Mouse (Mus musculus): ENCODE measurements at regions not wholly inside any gene's neighbourhood (a gene's known extent, or its start where the extent isn't known, plus 50 kb on each side); places are given as distances from the start of the nearest gene placed in this dataset.

DNA sequence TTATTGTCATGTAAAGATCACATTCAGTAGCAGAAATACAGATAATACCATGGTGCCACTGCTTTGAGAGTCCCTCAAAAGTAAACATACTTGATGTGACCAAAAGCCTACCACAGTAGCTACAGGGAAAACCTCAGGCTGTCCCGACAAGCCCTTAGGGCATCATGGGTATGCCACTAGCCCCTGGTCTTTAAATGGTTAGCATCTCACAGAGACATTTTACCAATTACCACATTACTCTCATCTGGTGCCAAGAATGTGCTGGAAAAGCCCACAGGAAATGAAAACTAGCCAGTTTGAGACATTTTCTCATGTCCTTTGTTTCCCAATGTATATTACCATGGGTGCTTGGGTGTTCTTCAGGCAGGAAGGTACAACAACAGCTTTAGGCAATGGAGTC lies 439.3 kb upstream of the Pappa start:
- WGBS (ENCODE audit: insufficient replicate concordance): 69% methylated on average over 1 of the region's 1 CpGs
- no peak for ATAC-seq (ENCODE audit: insufficient read depth)
- no peaks in the 10 kb centered on the region for H3K36me3 ChIP-seq (replicated peaks)

GRCm38 (mm10) chr4:64696134-64696533 lies 427.8 kb upstream of the Pappa start:
- no peaks in the 10 kb centered on the region for H3K36me3 ChIP-seq (replicated peaks)
- WGBS (ENCODE audit: insufficient replicate concordance): 58% methylated on average over 1 of the region's 1 CpGs
- no peak overlapping the region for H3K27ac ChIP-seq (replicated peaks)
- H3K4me2 ChIP-seq: no peak overlapping the region
- H3K4me3 ChIP-seq (replicated peaks): no peak overlapping the region
- no peaks in the 10 kb centered on the region for H3K4me1 ChIP-seq (replicated peaks)
- H3K9me3 ChIP-seq (replicated peaks): no peaks in the 10 kb centered on the region
- no peak overlapping the region for H3K9ac ChIP-seq
- no peaks in the 10 kb centered on the region for H3K27me3 ChIP-seq
- ATAC-seq (ENCODE audit: insufficient read depth): no peak

More for the DNA sequence above, 439.3 kb upstream of the Pappa start:
- Histone ChIP-seq H3K27me3 (no peaks in the 10 kb centered on the region), H3K9me3 (replicated peaks) (no peaks in the 10 kb centered on the region), H3K4me1 (replicated peaks) (no peaks in the 10 kb centered on the region), H3K9ac (no peak overlapping the region), H3K4me3 (replicated peaks) (no peak overlapping the region), H3K27ac (replicated peaks) (no peak overlapping the region), H3K4me2 (no peak overlapping the region)

DNA sequence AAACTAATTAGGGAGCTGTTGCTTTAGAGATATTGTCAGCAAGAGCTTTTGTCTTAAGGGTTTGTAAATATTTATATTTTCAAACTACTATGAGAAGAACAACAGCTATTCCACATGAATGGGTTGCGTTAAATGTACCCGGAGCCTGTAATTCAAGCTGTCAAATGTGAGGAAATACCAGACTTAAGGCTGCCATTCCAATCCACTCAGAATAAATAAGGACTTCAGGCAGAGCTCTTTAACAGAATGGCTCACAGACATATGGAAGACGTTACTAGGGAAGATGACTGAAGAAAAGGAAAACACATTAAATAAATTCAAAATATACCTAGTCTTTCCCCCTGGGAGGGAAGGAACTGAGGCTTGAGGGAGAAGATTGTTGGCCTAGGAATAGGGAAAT lies 400.7 kb upstream of the Pappa start:
- Histone ChIP-seq H3K36me3 (replicated peaks) (no peaks in the 10 kb centered on the region), H3K27me3 (no peaks in the 10 kb centered on the region), H3K4me3 (replicated peaks) (no peak overlapping the region), H3K4me1 (replicated peaks) (no peaks in the 10 kb centered on the region), H3K27ac (replicated peaks) (no peak overlapping the region), H3K4me2 (no peak overlapping the region), H3K9me3 (replicated peaks) (no peaks in the 10 kb centered on the region), H3K9ac (no peak overlapping the region)
- no peak for ATAC-seq (ENCODE audit: insufficient read depth)
- WGBS (ENCODE audit: insufficient replicate concordance): 51% methylated on average over 3 of the region's 3 CpGs

- no peaks in the 10 kb centered on the region for H3K9me3 ChIP-seq (replicated peaks)
- H3K9ac ChIP-seq: no peak overlapping the region
- ATAC-seq (ENCODE audit: insufficient read depth): no peak
- H3K27ac ChIP-seq (replicated peaks): no peak overlapping the region
- no peak overlapping the region for H3K4me3 ChIP-seq (replicated peaks)
- 24% methylated on average over 1 of the region's 1 CpGs for WGBS (ENCODE audit: insufficient replicate concordance)
- H3K4me2 ChIP-seq: no peak overlapping the region
- H3K4me1 ChIP-seq (replicated peaks): no peaks in the 10 kb centered on the region
- no peaks in the 10 kb centered on the region for H3K27me3 ChIP-seq
- H3K36me3 ChIP-seq (replicated peaks): no peaks in the 10 kb centered on the region
Measured at GRCm38 (mm10) chr4:64724851-64725250, 399.1 kb upstream of the Pappa start.

DNA sequence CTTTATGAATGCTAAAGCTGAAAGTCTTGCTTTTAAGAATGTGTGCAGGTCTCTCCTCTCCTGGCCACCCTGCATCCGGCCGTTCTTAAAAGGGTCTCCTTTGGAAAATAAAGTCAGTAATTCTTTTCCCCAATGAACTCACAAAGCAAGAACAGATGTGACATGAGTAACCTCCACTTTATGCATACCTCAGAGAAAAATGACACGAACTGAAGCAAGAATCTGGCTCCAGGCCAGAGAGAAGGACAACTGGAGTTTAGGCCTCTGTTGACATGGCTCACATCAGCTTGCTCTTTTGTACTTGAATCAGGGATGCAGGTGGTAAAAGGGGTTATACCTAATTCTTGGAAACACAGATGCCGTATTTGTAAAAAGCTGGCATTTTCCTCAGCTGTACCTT lies 368.0 kb upstream of the Pappa start:
- H3K4me1 ChIP-seq (replicated peaks): no peaks in the 10 kb centered on the region
- H3K27ac ChIP-seq (replicated peaks): no peak overlapping the region
- no peak for ATAC-seq (ENCODE audit: insufficient read depth)
- no peak overlapping the region for H3K9ac ChIP-seq
- H3K4me3 ChIP-seq (replicated peaks): no peak overlapping the region
- WGBS (ENCODE audit: insufficient replicate concordance): 63% methylated on average over 4 of the region's 4 CpGs
- no peak overlapping the region for H3K4me2 ChIP-seq
- H3K9me3 ChIP-seq (replicated peaks): no peaks in the 10 kb centered on the region
- no peaks in the 10 kb centered on the region for H3K36me3 ChIP-seq (replicated peaks)
- no peaks in the 10 kb centered on the region for H3K27me3 ChIP-seq

- H3K4me1 ChIP-seq (replicated peaks): no peaks in the 10 kb centered on the region
- ATAC-seq (ENCODE audit: insufficient read depth): no peak
- WGBS (ENCODE audit: insufficient replicate concordance): 41% methylated on average over 1 of the region's 1 CpGs
- H3K27ac ChIP-seq (replicated peaks): no peak overlapping the region
- no peak overlapping the region for H3K9ac ChIP-seq
- no peak overlapping the region for H3K4me3 ChIP-seq (replicated peaks)
- H3K9me3 ChIP-seq (replicated peaks): no peaks in the 10 kb centered on the region
- H3K4me2 ChIP-seq: no peak overlapping the region
- no peaks in the 10 kb centered on the region for H3K36me3 ChIP-seq (replicated peaks)
- H3K27me3 ChIP-seq: no peaks in the 10 kb centered on the region
Measured at GRCm38 (mm10) chr4:64768610-64769009, 355.4 kb upstream of the Pappa start.

DNA sequence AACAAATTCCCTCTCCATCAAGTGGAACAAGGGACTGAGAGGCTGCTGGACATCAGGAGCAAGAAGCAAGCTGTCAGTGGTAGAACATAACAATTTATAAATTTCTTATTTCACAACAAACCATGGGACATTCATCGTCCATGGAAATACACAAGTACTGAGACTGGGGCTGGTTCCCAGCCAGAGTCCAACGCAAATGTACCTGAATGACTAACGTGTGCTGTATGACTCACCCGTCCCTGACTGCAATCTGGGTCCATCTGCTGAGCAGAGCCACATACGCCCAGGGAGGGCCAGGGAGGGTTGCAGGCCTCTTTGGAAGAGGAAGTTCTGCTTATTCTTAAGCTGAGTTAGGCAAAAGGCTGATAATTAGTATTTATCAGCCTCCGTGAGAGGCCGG lies 320.1 kb upstream of the Pappa start:
- H3K36me3 ChIP-seq (replicated peaks): no peaks in the 10 kb centered on the region
- no peak overlapping the region for H3K4me3 ChIP-seq (replicated peaks)
- H3K9me3 ChIP-seq (replicated peaks): no peaks in the 10 kb centered on the region
- no peak for ATAC-seq (ENCODE audit: insufficient read depth)
- no peaks in the 10 kb centered on the region for H3K27me3 ChIP-seq
- H3K4me2 ChIP-seq: no peak overlapping the region
- no peak overlapping the region for H3K9ac ChIP-seq
- H3K4me1 ChIP-seq (replicated peaks): no peaks in the 10 kb centered on the region
- WGBS (ENCODE audit: insufficient replicate concordance): 65% methylated on average over 7 of the region's 7 CpGs
- H3K27ac ChIP-seq (replicated peaks): no peak overlapping the region

DNA sequence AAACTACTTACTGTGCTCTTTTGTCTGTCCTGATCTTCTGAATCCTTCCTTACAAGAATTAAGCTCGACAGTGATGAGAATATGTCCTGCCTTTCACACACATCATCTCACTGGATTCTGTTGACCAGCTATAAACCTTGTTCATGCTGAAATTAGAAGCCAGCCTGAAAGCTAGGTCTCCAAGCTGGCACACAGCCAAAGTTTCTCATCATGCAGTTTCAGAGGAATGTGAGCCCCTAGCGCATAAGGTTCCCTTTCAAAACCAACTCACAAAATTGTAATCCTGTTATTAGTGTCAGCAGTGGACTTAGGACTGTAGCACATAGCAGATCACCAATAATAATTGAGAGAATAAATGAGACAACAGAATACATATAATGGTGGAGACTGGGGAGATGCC lies 319.0 kb upstream of the Pappa start:
- ATAC-seq (ENCODE audit: insufficient read depth): no peak
- H3K9me3 ChIP-seq (replicated peaks): no peaks in the 10 kb centered on the region
- H3K27me3 ChIP-seq: no peaks in the 10 kb centered on the region
- H3K4me1 ChIP-seq (replicated peaks): no peaks in the 10 kb centered on the region
- no peak overlapping the region for H3K4me2 ChIP-seq
- WGBS (ENCODE audit: insufficient replicate concordance): 55% methylated on average over 2 of the region's 2 CpGs
- no peak overlapping the region for H3K27ac ChIP-seq (replicated peaks)
- no peaks in the 10 kb centered on the region for H3K36me3 ChIP-seq (replicated peaks)
- H3K4me3 ChIP-seq (replicated peaks): no peak overlapping the region
- no peak overlapping the region for H3K9ac ChIP-seq

- WGBS (ENCODE audit: insufficient replicate concordance): 88% methylated on average over 1 of the region's 1 CpGs
- no peak overlapping the region for H3K9ac ChIP-seq
- no peak overlapping the region for H3K4me3 ChIP-seq (replicated peaks)
- no peak for ATAC-seq (ENCODE audit: insufficient read depth)
- H3K9me3 ChIP-seq (replicated peaks): no peaks in the 10 kb centered on the region
- no peak overlapping the region for H3K4me2 ChIP-seq
- no peaks in the 10 kb centered on the region for H3K27me3 ChIP-seq
- H3K4me1 ChIP-seq (replicated peaks): no peaks in the 10 kb centered on the region
- no peak overlapping the region for H3K27ac ChIP-seq (replicated peaks)
- no peaks in the 10 kb centered on the region for H3K36me3 ChIP-seq (replicated peaks)
Measured at GRCm38 (mm10) chr4:64807148-64807547, 316.8 kb upstream of the Pappa start.

DNA sequence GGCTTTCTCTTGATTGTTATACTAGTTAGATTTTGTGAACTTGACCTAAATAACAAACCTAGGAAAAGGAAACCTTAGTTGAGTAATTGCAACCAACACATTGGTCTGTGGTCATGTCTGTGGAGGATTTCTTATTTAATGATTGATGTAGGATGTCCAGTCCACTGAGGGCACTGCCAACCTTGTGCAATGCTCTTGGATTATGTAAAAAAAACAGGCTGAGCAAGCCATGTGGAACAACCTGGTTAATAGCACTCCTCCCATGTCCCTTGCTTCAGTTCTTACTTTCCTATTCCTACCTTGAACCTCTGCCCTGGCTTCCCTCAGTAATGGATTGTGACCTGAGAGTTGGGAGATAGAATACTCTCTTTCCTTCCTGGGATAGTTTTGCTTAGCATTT lies 312.0 kb upstream of the Pappa start:
- no peak for ATAC-seq (ENCODE audit: insufficient read depth)
- Histone ChIP-seq H3K9ac (no peak overlapping the region), H3K27me3 (no peaks in the 10 kb centered on the region), H3K4me3 (replicated peaks) (no peak overlapping the region), H3K4me1 (replicated peaks) (no peaks in the 10 kb centered on the region), H3K36me3 (replicated peaks) (no peaks in the 10 kb centered on the region), H3K4me2 (no peak overlapping the region), H3K9me3 (replicated peaks) (no peaks in the 10 kb centered on the region), H3K27ac (replicated peaks) (no peak overlapping the region)

GRCm38 (mm10) chr4:64812812-64813211 lies 311.2 kb upstream of the Pappa start:
- Histone ChIP-seq H3K4me1 (replicated peaks) (no peaks in the 10 kb centered on the region), H3K4me2 (no peak overlapping the region), H3K9me3 (replicated peaks) (no peaks in the 10 kb centered on the region), H3K4me3 (replicated peaks) (no peak overlapping the region), H3K9ac (no peak overlapping the region), H3K36me3 (replicated peaks) (no peaks in the 10 kb centered on the region), H3K27ac (replicated peaks) (no peak overlapping the region), H3K27me3 (no peaks in the 10 kb centered on the region)
- WGBS (ENCODE audit: insufficient replicate concordance): 68% methylated on average over 4 of the region's 4 CpGs
- ATAC-seq (ENCODE audit: insufficient read depth): no peak

DNA sequence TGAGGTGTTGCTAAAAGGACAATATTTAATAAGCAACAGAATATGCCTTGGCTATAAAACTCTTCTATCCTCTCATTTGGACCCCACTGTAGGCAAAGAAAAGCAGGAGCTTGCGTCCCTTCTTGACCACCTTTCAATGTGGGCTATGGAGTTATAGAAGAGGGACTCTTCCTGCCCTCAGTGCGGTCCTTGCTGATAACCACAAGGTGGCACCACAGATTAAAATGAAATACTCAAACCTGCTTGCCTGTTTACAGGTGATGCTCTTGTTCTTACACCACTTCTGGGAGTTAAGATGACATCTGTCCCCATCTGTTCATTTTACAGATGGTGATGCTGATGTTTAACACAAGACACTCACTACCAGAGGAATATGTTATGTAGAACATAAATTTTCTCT lies 291.1 kb upstream of the Pappa start:
- H3K4me1 ChIP-seq (replicated peaks): no peaks in the 10 kb centered on the region
- WGBS (ENCODE audit: insufficient replicate concordance): 39% methylated on average over 2 of the region's 2 CpGs
- no peaks in the 10 kb centered on the region for H3K9me3 ChIP-seq (replicated peaks)
- H3K4me3 ChIP-seq (replicated peaks): no peak overlapping the region
- H3K9ac ChIP-seq: no peak overlapping the region
- H3K4me2 ChIP-seq: no peak overlapping the region
- no peak overlapping the region for H3K27ac ChIP-seq (replicated peaks)
- H3K27me3 ChIP-seq: no peaks in the 10 kb centered on the region
- no peaks in the 10 kb centered on the region for H3K36me3 ChIP-seq (replicated peaks)
- ATAC-seq (ENCODE audit: insufficient read depth): no peak

Measured in liver, embryonic 15.5 days (tissue).